Comparison of ENCODE assay signal across 8 mouse cellular contexts in the genomic region with DNA sequence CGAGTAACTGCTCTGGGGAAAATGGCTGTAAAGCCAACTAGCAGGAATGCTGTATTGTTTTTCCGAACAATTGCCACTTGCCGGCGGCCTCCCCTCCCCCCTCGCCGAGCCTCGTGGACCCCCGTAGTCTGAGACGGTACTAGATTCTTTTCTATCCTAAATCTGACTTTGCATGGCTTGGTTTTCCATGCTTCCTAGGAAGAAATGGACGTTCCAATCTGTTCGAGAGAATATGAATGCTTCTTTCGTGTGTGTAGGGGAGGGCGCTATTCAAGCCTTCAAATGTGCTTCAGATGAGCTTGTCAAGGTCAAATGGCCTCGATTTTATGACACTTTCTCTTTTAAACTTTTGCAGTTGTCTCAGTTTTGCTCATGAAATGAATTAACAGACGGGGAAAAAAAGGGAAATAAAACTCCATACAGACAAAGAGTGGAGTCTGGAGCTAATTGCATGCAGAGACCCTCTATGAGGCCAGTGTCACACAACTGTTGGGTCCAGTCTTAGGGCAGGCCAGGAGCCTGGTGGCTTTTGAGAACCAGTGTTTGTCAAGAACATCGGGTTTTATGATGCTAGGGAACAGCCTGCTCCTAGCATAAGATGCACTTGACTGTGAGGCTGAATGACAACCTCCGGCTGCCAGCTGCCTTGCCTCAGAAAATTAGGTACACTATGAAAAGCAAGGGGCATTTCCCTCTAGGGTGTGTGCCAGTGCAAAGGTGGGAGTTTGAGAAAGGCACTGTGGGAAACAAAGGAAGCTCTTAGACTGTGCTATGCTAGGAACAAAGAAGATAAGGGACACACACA. TPM values are rescaled to one million over a fixed set of nuclear protein-coding genes. Genes with fewer than 3 reads are reported as not detected.
DNase-seq lines count a peak whose midpoint lies in the region; ATAC-seq and TF ChIP-seq lines count a peak whose summit lies in the region.

No protein-coding gene starts in this region.

- 5% methylated on average over 17 of the region's 17 CpGs for WGBS in forebrain, embryonic 16.5 days
- 5% methylated on average over 17 of the region's 17 CpGs for WGBS in midbrain, postnatal 0 days

- peaks cover 35% of the 10 kb centered on the region for H3K4me1 ChIP-seq in forebrain, embryonic 16.5 days (replicated peaks; ENCODE audit: control insufficient read depth, insufficient read depth, low read length)
- peaks cover 12% of the 10 kb centered on the region; the same call in 1 of the 2 replicates for H3K4me1 ChIP-seq in midbrain, postnatal 0 days (ENCODE audit: insufficient read depth, low read length)

- peak; percentile 18 for DNase-seq in ovary, postnatal 14 days (ENCODE audit: low spot score)
- DNase-seq in ovary, postnatal 36 days (ENCODE audit: low spot score): no peak
- DNase-seq in c-Kit-positive CD71-positive TER-119-positive erythroid progenitor cells, embryonic 14.5 days (ENCODE audit: low spot score): peak; percentile 38
- DNase-seq in layer of hippocampus, adult 9-11 months: peak; percentile 36
- DNase-seq in midbrain, postnatal 0 days (ENCODE audit: low spot score): no peak
- DNase-seq in adrenal gland, postnatal 36 days: no peak
- no peak for DNase-seq in ovary, adult 18-20 months (ENCODE audit: low spot score)

- H3K27me3 ChIP-seq in forebrain, embryonic 16.5 days (replicated peaks; ENCODE audit: control insufficient read depth, insufficient read depth, low read length): no peaks in the 10 kb centered on the region
- H3K27me3 ChIP-seq in midbrain, postnatal 0 days (ENCODE audit: insufficient read depth, low read length): no peaks in the 10 kb centered on the region

- no peaks in the 10 kb centered on the region for H3K9me3 ChIP-seq in forebrain, embryonic 16.5 days (ENCODE audit: control insufficient read depth, low read length)
- no peaks in the 10 kb centered on the region for H3K9me3 ChIP-seq in midbrain, postnatal 0 days (ENCODE audit: low read length)

- peak overlapping the region; percentile 98 for H3K4me3 ChIP-seq in forebrain, embryonic 16.5 days (replicated peaks; ENCODE audit: low read length)
- H3K4me3 ChIP-seq in midbrain, postnatal 0 days (ENCODE audit: low read depth, low read length): peak overlapping the region; percentile 86

- peak overlapping the region; percentile 74 for H3K9ac ChIP-seq in forebrain, embryonic 16.5 days (replicated peaks; ENCODE audit: low read depth, low read length)
- peak overlapping the region; percentile 100 for H3K9ac ChIP-seq in midbrain, postnatal 0 days (replicated peaks; ENCODE audit: low read length, poor library complexity, severe bottlenecking)

- H3K4me2 ChIP-seq in forebrain, embryonic 16.5 days (ENCODE audit: low read length): peak overlapping the region; percentile 77
- H3K4me2 ChIP-seq in midbrain, postnatal 0 days (ENCODE audit: low read depth, low read length, poor library complexity, severe bottlenecking): peak overlapping the region; percentile 69

- no peak for ATAC-seq in forebrain, embryonic 16.5 days
- no peak for ATAC-seq in midbrain, postnatal 0 days (ENCODE audit: low FRiP score)

- TF ChIP-seq CTCF in midbrain, postnatal 0 days (IDR thresholded peaks at IDR 0.05): no peak

- peak overlapping the region; percentile 98 for H3K27ac ChIP-seq in forebrain, embryonic 16.5 days (ENCODE audit: low read length)
- H3K27ac ChIP-seq in midbrain, postnatal 0 days (ENCODE audit: low read depth, low read length): peak overlapping the region; percentile 99

- peaks cover 18% of the 10 kb centered on the region for H3K36me3 ChIP-seq in forebrain, embryonic 16.5 days (ENCODE audit: control insufficient read depth, insufficient read depth)
- peaks cover 7% of the 10 kb centered on the region for H3K36me3 ChIP-seq in midbrain, postnatal 0 days (ENCODE audit: insufficient read depth, low read length)

RNA-seq across cellular contexts. Expression of a gene that starts 1.0 kb away (rescaled TPM):
- polyA plus RNA-seq in forebrain, embryonic 16.5 days (2015; fragmentation: Nextera tagmentation; extraction: Ambion mirVana): 399 TPM in 2 replicates
- 120 and 150 TPM in 2 replicates for total RNA-seq in midbrain, postnatal 0 days (2014; rRNA removed)
- 279 and 298 TPM in 2 replicates for polyA plus RNA-seq in midbrain, postnatal 0 days (2015; fragmentation: Nextera tagmentation; extraction: Ambion mirVana)
- 100 to 1,000 TPM; 227 to 350 TPM for total RNA-seq in adrenal gland, postnatal 36 days (2021)

RNA-seq across cellular contexts. Expression of a gene that starts 26.3 kb away (rescaled TPM):
- polyA plus RNA-seq in forebrain, embryonic 16.5 days (2015; fragmentation: Nextera tagmentation; extraction: Ambion mirVana): 16.4 and 17.2 TPM in 2 replicates
- 18.8 and 19.0 TPM in 2 replicates for total RNA-seq in midbrain, postnatal 0 days (2014; rRNA removed)
- 10.7 and 11.0 TPM in 2 replicates for polyA plus RNA-seq in midbrain, postnatal 0 days (2015; fragmentation: Nextera tagmentation; extraction: Ambion mirVana)
- total RNA-seq in adrenal gland, postnatal 36 days (2021): 10 to 100 TPM; 49.4 to 69.6 TPM

RNA-seq across cellular contexts. Expression of a gene that starts 49.9 kb away (rescaled TPM):
- 14.4 and 14.6 TPM in 2 replicates for polyA plus RNA-seq in forebrain, embryonic 16.5 days (2015; fragmentation: Nextera tagmentation; extraction: Ambion mirVana)
- 6.0 and 11.6 TPM in 2 replicates for total RNA-seq in midbrain, postnatal 0 days (2014; rRNA removed)
- 23.7 and 24.8 TPM in 2 replicates for polyA plus RNA-seq in midbrain, postnatal 0 days (2015; fragmentation: Nextera tagmentation; extraction: Ambion mirVana)
- 100 to 1,000 TPM; 104 to 156 TPM for total RNA-seq in adrenal gland, postnatal 36 days (2021)

Comparison
In these comparisons a context has a peak if more than half of its experiments do, and no peak if none do; other contexts are left out.
1. DNase-seq: peak in ovary, postnatal 14 days (single experiment), c-Kit-positive CD71-positive TER-119-positive erythroid progenitor cells, embryonic 14.5 days (single experiment) and layer of hippocampus, adult 9-11 months (single experiment); none in ovary, postnatal 36 days (single experiment), midbrain, postnatal 0 days (single experiment), adrenal gland, postnatal 36 days (0 of 2) and ovary, adult 18-20 months (single experiment).